Mouse (Mus musculus) c-Kit-positive CD71-positive TER-119-negative erythroid progenitor cells, embryonic 14.5 days (primary cell): Measurements from ENCODE around the gene 9530068E07Rik.
A peak's percentile ranks its signal among the peaks of the same experiment; 100 is the strongest.

Source experiments
- DNase-seq: peaks from one replicate; pipeline ENCODE4 v3.0.0-alpha.2; 2013; ENCODE audit warnings: low read depth

The 9530068E07Rik gene

DNA sequence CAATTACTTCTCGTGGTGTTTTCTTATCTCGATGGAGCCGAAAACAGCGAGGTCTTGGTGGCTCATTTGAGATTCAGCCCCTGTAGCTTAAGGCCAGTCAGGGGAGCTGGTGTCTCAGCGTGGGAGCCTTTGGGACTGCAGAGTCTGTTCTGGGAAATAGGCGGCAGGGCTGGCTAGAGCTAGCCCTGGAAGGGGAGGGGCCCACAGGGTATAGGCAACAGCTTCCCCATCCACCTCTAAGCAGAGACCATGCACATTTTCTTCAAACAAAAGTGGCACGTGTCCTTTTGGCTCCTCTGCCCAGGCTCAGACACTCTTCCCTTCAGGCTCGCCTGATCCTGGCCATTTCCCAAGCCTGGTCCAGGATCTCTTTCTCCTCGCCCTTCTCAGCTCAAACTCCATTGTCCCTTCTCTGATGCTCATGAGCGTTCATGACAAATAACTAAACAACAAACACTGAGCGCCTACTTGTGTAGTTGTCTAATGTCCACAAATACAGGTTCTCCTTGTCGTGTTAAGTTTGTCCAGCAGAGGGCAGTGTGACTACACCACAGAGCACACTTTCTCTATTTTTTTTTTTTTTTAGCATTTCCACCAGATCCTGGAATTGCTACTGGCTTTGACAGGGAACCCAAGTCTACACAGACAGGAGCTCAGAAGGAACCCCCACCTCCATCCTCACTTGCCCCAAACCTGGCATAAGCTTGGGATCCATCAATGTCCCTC is 25.0 kb downstream of the 9530068E07Rik start:
- DNase-seq: peak; percentile 55

DNA sequence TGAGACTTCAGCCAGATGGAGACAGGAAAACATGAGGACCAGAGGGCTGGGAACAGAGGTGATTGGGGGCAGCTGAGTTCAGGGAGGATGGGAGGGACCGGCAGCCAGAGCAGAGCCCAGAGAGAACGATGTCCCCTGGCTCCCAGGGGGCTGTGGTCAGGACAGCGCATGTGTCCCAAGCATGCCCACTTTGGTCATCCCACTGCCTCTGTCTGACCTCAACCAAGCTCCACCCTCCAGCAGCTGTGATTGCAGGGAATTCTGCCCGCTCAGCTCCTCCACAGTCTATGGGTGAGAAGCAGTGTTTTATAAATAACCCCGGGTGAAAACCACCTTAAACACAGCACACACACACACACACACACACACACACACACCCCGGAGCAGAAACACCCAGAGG is 33.2 kb downstream of the 9530068E07Rik start:
- DNase-seq: no peak

DNA sequence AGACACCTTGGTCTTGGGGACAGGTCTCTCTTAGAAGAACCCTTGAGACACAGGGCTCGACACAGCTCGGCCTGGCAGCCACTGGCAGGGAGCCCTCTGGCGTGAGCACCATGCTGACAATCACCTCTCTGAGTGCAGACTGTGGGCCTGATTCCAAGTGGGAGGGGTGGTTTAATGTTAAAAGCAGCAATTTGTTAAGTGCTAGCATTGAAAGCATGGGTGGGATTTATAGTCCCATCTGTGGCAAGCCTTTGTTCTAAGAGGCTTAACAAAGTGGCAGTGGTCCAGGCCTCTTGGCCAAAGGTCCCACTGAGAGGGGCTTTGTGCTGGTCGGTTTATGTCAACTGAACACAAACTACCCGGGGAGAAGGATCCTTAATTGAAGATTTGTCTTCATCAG is 35.4 kb downstream of the 9530068E07Rik start:
- no peak for DNase-seq

DNA sequence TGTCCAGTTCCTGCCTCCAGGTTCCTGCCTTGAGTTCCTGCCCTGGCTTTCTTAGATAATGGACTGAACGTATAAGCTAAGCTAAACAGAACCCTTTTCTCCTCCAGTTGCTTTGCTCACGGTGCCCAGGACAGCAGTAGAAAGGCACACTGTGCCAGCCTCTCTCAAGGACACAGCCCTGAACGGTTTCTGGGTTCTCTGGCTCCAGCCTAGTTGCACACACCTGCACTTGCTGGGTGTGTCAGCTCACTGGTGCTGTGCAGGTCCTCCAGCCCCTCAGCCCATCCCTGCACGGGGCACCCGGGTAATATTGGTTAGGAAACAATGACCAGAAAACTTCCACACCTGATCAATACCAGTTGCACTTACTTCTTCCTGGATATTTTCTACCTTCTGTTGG is 35.9 kb downstream of the 9530068E07Rik start:
- DNase-seq: no peak

DNA sequence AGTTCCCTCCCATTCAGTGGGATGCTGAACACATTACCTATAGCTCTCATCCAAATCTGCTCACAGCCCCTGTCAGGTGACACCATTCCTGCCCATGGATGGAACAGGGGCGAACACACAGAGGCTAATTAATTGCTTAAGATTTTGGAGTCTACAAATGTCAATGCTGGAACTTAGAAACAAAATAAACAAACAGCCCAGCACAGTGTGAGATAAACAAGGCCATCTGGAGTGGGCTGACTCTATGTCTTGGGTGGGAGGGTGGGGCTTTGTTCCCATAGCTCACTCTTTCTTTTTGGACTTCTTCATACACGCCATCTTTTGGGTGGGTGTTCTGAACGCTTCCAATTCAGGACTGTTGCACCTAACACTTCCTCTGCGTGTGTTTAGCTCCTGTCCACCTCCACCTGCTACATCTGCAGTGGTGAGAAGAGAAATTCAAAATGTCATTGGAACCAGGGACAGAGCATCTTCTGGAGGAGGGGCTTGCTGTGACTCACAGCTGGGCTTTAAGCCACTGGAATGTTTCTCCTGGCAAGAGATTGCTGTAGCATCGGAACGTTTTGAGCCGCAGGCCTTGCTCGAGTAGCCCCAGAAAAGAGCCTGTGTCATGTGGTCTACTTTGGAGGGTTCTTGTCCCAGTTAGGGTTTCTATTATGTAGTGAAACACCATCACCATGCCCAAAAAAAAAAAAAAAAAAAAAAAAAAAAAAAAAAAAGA is 37.0 kb downstream of the 9530068E07Rik start:
- DNase-seq: no peak

DNA sequence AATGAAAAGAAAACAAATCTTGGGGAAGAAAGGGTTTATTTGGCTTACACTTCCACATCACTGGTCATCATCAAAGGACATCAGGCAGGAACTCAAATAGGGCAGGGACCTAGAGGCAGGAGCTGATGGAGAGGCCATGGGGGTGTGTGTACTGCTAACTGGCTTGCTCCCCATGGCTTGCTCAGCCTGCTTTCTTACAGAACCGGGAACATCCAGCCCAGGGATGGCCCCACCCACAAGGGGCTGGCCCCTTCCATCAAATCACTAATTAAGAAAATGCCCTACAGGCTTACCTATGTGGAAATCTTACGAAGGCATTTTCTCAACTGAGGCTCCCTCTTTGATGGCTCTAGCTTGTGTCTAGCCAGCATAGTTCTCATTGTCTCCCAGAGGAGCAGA is 37.6 kb downstream of the 9530068E07Rik start:
- DNase-seq: no peak

DNA sequence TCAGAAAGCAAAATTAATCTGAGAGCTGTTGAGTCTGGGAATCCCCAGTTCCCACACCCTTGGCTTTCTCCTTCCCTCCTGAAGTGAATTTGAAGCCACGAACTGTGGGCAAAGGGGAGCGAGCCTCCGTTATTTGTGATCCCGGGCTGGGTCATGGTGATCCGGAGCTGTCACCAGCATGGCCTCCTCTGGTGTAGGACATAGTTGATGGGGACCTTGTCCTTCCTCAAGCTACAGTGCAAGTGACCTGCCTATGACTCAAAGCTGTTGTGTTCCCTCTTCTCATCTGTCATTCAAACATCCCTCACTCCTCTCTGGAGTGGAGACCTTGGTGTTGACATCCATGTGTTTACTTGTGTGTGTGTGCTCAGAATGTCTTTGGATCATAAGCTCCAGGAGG is 39.2 kb downstream of the 9530068E07Rik start:
- DNase-seq: no peak

DNA sequence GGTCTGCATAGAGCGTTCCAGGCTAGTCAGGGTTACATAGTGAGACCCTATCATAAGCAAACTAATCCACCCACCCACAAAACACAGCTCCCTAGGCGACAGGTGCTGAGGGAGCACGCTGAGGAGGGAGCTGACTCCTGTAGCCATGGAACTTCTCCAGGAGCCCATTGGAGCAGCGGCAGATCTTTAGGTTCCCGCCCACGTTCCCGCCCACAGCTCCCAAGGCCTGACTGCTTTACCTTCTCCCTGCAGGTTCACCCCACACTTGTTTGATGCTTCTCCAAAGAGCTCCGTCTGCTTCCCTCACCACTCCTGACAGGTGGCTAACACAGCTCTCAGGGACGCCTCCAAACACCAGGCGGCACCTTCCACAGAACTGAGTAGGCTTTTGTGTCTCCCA is 40.9 kb downstream of the 9530068E07Rik start:
- no peak for DNase-seq

DNA sequence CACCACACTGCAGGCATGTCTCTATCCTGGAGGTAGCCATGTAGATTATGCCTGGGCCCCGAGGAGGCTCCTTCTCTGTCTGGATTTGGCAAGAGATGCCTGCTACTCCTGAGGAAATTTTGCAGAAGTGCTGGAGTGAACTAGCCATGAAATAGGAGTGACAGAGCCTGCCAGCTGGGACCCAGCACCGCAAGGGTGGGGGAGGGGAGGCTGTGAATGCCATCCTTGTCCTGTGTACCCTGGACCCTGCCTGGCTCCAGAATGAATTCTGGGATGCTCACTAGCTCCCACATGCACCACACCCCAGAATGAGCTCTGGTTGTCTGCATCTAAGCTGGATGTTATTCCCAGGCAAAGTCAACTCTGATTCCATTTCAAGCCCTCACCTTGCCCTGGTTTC is 44.9 kb downstream of the 9530068E07Rik start:
- no peak for DNase-seq

DNA sequence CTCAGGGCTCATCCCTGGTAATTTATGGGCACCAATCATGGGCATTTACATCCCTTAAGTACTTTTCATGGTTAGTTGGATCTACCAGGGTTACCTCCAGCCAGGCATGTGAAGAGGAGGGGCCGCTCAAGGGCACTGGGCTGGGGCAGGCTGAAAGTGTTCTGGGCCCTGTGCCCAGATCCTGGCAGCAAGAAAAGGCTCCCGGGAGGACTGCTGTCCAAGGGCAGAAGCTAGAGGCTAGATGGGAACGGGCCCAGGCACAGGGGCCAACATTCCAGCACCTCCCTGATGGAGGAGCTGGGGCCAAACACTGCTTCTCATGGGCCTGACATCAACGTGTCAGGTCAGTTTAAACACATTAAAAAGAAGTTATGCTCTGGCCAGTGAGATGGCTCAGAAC is 51.0 kb downstream of the 9530068E07Rik start:
- no peak for DNase-seq

DNA sequence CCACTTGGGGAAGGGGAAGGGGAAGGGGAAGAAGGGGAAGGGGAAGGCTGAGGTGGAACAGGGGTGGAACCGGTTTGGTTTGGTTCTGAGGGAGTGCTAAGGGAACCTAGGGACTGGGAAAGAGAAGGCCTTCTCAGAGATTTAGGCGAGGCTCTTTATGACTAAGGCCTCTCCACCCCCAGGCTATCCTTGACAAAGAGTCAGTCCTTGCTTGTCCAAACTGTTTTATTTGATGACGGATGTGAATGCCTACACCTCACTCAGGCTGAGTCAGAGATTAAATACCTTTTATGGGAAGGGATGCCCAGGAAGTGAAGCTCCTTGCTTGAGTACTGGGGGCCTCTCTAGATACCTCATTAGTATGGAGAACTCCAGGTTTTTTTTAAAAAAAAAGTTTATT is 52.8 kb downstream of the 9530068E07Rik start:
- no peak for DNase-seq

DNA sequence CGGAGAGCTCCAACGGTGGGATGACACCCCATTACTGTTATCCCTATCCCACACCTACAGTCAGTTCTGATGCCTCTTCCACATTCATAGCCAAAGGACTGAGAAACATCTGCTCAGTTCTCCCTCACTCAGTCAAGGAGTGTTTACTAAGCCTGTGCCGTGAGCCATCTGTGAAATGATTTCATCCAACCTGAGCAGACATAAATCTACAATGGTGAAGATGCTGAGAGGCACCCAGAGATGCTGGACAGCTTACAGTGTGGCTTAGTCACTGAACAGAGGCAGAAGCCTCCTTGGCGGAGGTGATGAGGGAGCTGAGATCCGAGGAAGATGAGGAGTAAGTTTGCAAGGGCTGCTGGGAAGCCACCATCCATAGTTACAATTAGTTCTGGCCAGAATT is 62.1 kb downstream of the 9530068E07Rik start:
- no peak for DNase-seq
